Mouse (Mus musculus) megakaryocyte, embryonic 14.5 days (primary cell): Measurements from ENCODE around the gene Rbpjl.

ENCODE experiments used
- FLI1 ChIP-seq: IDR thresholded peaks from 2 replicates; pipeline ENCODE4 v1.6.1; 2012; ENCODE audit warnings: low read length, inconsistent platforms, mixed read lengths
- GATA1 ChIP-seq: IDR thresholded peaks from 3 replicates; pipeline ENCODE4 v1.6.1; 2012; ENCODE audit warnings: mixed read lengths, low read length, inconsistent platforms, borderline replicate concordance

DNA sequence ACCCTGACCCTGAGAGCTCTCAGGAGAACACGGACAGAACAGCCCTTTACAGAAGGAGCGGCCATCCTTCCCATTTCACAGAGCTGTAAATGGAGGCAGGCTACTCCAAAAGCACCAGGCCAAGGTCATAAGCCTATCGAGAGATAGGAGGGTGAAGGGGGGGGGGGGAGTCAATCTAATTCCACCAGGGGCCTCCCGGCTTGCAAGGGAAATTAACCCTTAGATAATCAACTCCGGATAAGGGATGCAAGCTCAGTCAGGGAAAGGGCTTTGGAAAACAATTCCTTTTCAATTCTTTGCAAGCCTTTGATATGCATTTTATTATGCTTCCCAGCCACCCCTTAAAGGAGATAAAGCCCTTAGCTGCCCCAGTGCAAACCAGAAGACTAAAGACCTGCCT lies 25.5 kb downstream of the Rbpjl start:
- no peak for TF ChIP-seq FLI1
- no peak for TF ChIP-seq GATA1
